Mouse (Mus musculus) brain, embryonic 14.5 days (tissue): ENCODE measurements at regions not wholly inside any gene's neighbourhood (a gene's known extent, or its start where the extent isn't known, plus 50 kb on each side); places are given as distances from the start of the nearest gene placed in this dataset.

Experiments used
- CTCF ChIP-seq: fragments of 200-500 bp; IDR thresholded peaks from 2 replicates; pipeline ENCODE4 v1.5.1; 2012; ENCODE audit warnings: inconsistent platforms, mild to moderate bottlenecking, moderate library complexity, borderline replicate concordance; ENCODE audit not compliant: insufficient read depth, insufficient read length; ENCODE audit errors: extremely low read depth
- POLR2A ChIP-seq: fragments of 200-500 bp; IDR thresholded peaks from 2 replicates; pipeline ENCODE4 v1.6.1; 2012; ENCODE audit warnings: mild to moderate bottlenecking, inconsistent platforms, borderline replicate concordance; ENCODE audit not compliant: poor library complexity, insufficient read depth, insufficient read length, severe bottlenecking; ENCODE audit errors: extremely low read depth

GRCm38 (mm10) chr16:77384021-77384729, 217.7 kb downstream of the Gm11146 start:
- TF ChIP-seq CTCF: no peak
- no peak for TF ChIP-seq POLR2A
